Mouse (Mus musculus) heart, embryonic 14.5 days (tissue): ENCODE data around the gene Tox2. TPM values are rescaled to one million over a fixed set of nuclear protein-coding genes. Genes with fewer than 3 reads are reported as not detected.

ENCODE experiments used
- ATAC-seq: fragments of 200-750 bp; cut with Nextera tagmentation; 2 replicates; pipeline ENCODE4 v1.8.0; 2017; ENCODE audit warnings: low read depth, moderate TSS enrichment; ENCODE audit not compliant: insufficient number of reproducible peaks, insufficient read depth, low FRiP score
- H3K27ac ChIP-seq, 2 experiments: fragments of 200-500 bp in 1 of 2; fragments of 300-500 bp in 1 of 2; sonication (generic) in 1 of 2; replicated peaks in 1 of 2; 2 replicates each; pipeline ENCODE4 v1.5.1; 2012 to 2014; ENCODE audit warnings: low read depth in 2 of 2, low read length in 2 of 2, control low read depth in 1 of 2, mild to moderate bottlenecking in 1 of 2, mixed read lengths in 1 of 2; ENCODE audit not compliant: control insufficient read depth in 1 of 2, insufficient read depth in 1 of 2
- H3K27me3 ChIP-seq: fragments of 300-500 bp; sonication (generic); 2 replicates; pipeline ENCODE4 v1.6.1; 2014; ENCODE audit warnings: mild to moderate bottlenecking, low read length, control low read depth; ENCODE audit not compliant: control insufficient read depth, insufficient read depth
- H3K36me3 ChIP-seq: fragments of 300-500 bp; sonication (generic); 2 replicates; pipeline ENCODE4 v1.6.1; 2014; ENCODE audit warnings: mild to moderate bottlenecking, control low read depth, low read length, mixed read lengths; ENCODE audit not compliant: control insufficient read depth, insufficient read depth
- H3K4me1 ChIP-seq, 2 experiments: fragments of 200-500 bp in 1 of 2; fragments of 300-500 bp in 1 of 2; sonication (generic) in 1 of 2; 2 replicates each; pipeline ENCODE4 v1.6.1; 2012 to 2014; ENCODE audit warnings: low read length in 2 of 2, control low read depth in 1 of 2, mixed read lengths in 1 of 2; ENCODE audit not compliant: control insufficient read depth in 2 of 2, insufficient read depth in 2 of 2
- H3K4me2 ChIP-seq: fragments of 300-500 bp; sonication (generic); 2 replicates; pipeline ENCODE4 v1.6.1; 2014; ENCODE audit warnings: mild to moderate bottlenecking, low read length
- H3K4me3 ChIP-seq, 2 experiments: fragments of 200-500 bp in 1 of 2; fragments of 300-500 bp in 1 of 2; sonication (generic) in 1 of 2; 2 replicates each; pipeline ENCODE4 v1.5.1; 2012 to 2014; ENCODE audit warnings: low read length in 2 of 2, mild to moderate bottlenecking in 2 of 2, control low read depth in 1 of 2, low read depth in 1 of 2, moderate library complexity in 1 of 2; ENCODE audit not compliant: control insufficient read depth in 1 of 2, insufficient read depth in 1 of 2
- H3K9ac ChIP-seq: fragments of 300-500 bp; sonication (generic); 2 replicates; pipeline ENCODE4 v1.6.1; 2014; ENCODE audit warnings: mild to moderate bottlenecking, low read length
- H3K9me3 ChIP-seq: fragments of 300-500 bp; sonication (generic); 2 replicates; pipeline ENCODE4 v1.6.1; 2016; ENCODE audit warnings: low read length, control low read depth; ENCODE audit not compliant: control insufficient read depth
- WGBS: fragments of 180-500 bp; shearing (Covaris S2); extraction: QIAGEN DNeasy Blood & Tissue Kit; methylation state at CpG from one replicate; pipeline ENCODE4 v1.1.7; 2014; 5-methylcytosine and 5-hydroxymethylcytosine counted together
- polyA plus RNA-seq: library from polyadenylated mRNA; unstranded; fragments of >200 nt; fragmentation: Nextera tagmentation; extraction: Ambion mirVana; gene quantifications from 2 replicates; pipeline ENCODE4 v1.2.1, GENCODE M21; 2014

Tox2 gene
- polyA plus RNA-seq, 1 experiment from 2014 or later = 3.8 TPM

GRCm38 (mm10) chr2:163175831-163176230, 27.1 kb upstream of the Tox2 start:
- H3K4me3 ChIP-seq = no peak overlapping the region
- 85% methylated on average over 7 of the region's 8 CpGs for WGBS

GRCm38 (mm10) chr2:163176502-163176901, 26.4 kb upstream of the Tox2 start:
- 39% methylated on average over 7 of the region's 7 CpGs for WGBS
- Histone ChIP-seq H3K4me3 (no peak overlapping the region), H3K27ac (0 out of 4 replicates have a peak overlapping the region, but pooled peaks of 1 of the 2 experiments have one; percentile 28), H3K4me1 (peaks cover 0 to 5% of the 10 kb centered on the region in 2 experiments; a peak in 2 of 4 replicates), H3K9me3 (0 out of 2 replicates have a peak, but pooled peaks cover 2% of the 10 kb centered on the region), H3K27me3 (no peaks in the 10 kb centered on the region), H3K36me3 (no peaks in the 10 kb centered on the region), H3K9ac (no peak overlapping the region), H3K4me2 (no peak overlapping the region)
- peak; percentile 39; the same call in 1 of the 2 replicates for ATAC-seq

More at GRCm38 (mm10) chr2:163175831-163176230, 27.1 kb upstream of the Tox2 start:
- H3K4me1 ChIP-seq = peaks cover 0 to 5% of the 10 kb centered on the region in 2 experiments; a peak in 2 of 4 replicates
- no peaks in the 10 kb centered on the region for H3K27me3 ChIP-seq
- no peak for ATAC-seq
- 0 out of 2 replicates have a peak, but pooled peaks cover 2% of the 10 kb centered on the region for H3K9me3 ChIP-seq
- no peak overlapping the region for H3K4me2 ChIP-seq
- no peaks in the 10 kb centered on the region for H3K36me3 ChIP-seq
- H3K27ac ChIP-seq = no peak overlapping the region
- H3K9ac ChIP-seq = no peak overlapping the region

GRCm38 (mm10) chr2:163187552-163187951, 15.4 kb upstream of the Tox2 start:
- Histone ChIP-seq H3K9ac (no peak overlapping the region), H3K4me1 (peaks cover 5 to 7% of the 10 kb centered on the region in 2 experiments; a peak in 3 of 4 replicates), H3K4me3 (no peak overlapping the region), H3K9me3 (no peaks in the 10 kb centered on the region), H3K27me3 (no peaks in the 10 kb centered on the region), H3K36me3 (no peaks in the 10 kb centered on the region), H3K4me2 (no peak overlapping the region), H3K27ac (no peak overlapping the region)
- WGBS = 76% methylated on average over 11 of the region's 11 CpGs
- ATAC-seq = no peak

- Histone ChIP-seq H3K9ac (no peak overlapping the region), H3K9me3 (no peaks in the 10 kb centered on the region), H3K4me2 (no peak overlapping the region), H3K27me3 (no peaks in the 10 kb centered on the region), H3K27ac (no peak overlapping the region), H3K4me1 (peaks cover 10% of the 10 kb centered on the region in 2 experiments; a peak in 3 of 4 replicates), H3K4me3 (no peak overlapping the region), H3K36me3 (no peaks in the 10 kb centered on the region)
- 26% methylated on average over 5 of the region's 5 CpGs for WGBS
- ATAC-seq = no peak
Measured at GRCm38 (mm10) chr2:163189596-163189995, 13.3 kb upstream of the Tox2 start.

GRCm38 (mm10) chr2:163190004-163190441, 12.9 kb upstream of the Tox2 start:
- Histone ChIP-seq H3K4me1 (peaks cover 10 to 11% of the 10 kb centered on the region in 2 experiments; a peak in 3 of 4 replicates), H3K4me3 (no peak overlapping the region), H3K36me3 (no peaks in the 10 kb centered on the region), H3K4me2 (no peak overlapping the region), H3K27me3 (no peaks in the 10 kb centered on the region), H3K9ac (no peak overlapping the region), H3K9me3 (no peaks in the 10 kb centered on the region), H3K27ac (no peak overlapping the region)
- no peak for ATAC-seq
- WGBS = 11% methylated on average over 3 of the region's 3 CpGs

- 80% methylated on average over 6 of the region's 6 CpGs for WGBS
- H3K9me3 ChIP-seq = no peaks in the 10 kb centered on the region
Measured at GRCm38 (mm10) chr2:163192485-163192884, 10.4 kb upstream of the Tox2 start.

GRCm38 (mm10) chr2:163194015-163194414, 8.9 kb upstream of the Tox2 start:
- no peaks in the 10 kb centered on the region for H3K36me3 ChIP-seq
- H3K4me3 ChIP-seq = no peak overlapping the region
- H3K9me3 ChIP-seq = no peaks in the 10 kb centered on the region
- H3K27me3 ChIP-seq = no peaks in the 10 kb centered on the region
- no peak overlapping the region for H3K27ac ChIP-seq
- no peak overlapping the region for H3K9ac ChIP-seq
- no peak overlapping the region for H3K4me2 ChIP-seq
- no peak for ATAC-seq
- 76% methylated on average over 2 of the region's 2 CpGs for WGBS
- H3K4me1 ChIP-seq = peaks cover 10 to 13% of the 10 kb centered on the region in 2 experiments; a peak in 3 of 4 replicates

More at GRCm38 (mm10) chr2:163192485-163192884, 10.4 kb upstream of the Tox2 start:
- Histone ChIP-seq H3K27ac (no peak overlapping the region), H3K36me3 (no peaks in the 10 kb centered on the region), H3K4me3 (no peak overlapping the region), H3K27me3 (no peaks in the 10 kb centered on the region), H3K9ac (no peak overlapping the region), H3K4me2 (no peak overlapping the region), H3K4me1 (peaks cover 10 to 13% of the 10 kb centered on the region in 2 experiments; a peak in 3 of 4 replicates)
- no peak for ATAC-seq

GRCm38 (mm10) chr2:163194543-163194942, 8.4 kb upstream of the Tox2 start:
- H3K9me3 ChIP-seq = no peaks in the 10 kb centered on the region
- no peak overlapping the region for H3K4me3 ChIP-seq
- no peak overlapping the region for H3K4me2 ChIP-seq
- no peak overlapping the region for H3K9ac ChIP-seq
- WGBS = 75% methylated on average over 5 of the region's 5 CpGs
- H3K27me3 ChIP-seq = no peaks in the 10 kb centered on the region
- H3K27ac ChIP-seq = no peak overlapping the region
- peaks cover 10 to 12% of the 10 kb centered on the region in 2 experiments; a peak in 3 of 4 replicates for H3K4me1 ChIP-seq
- no peak for ATAC-seq
- H3K36me3 ChIP-seq = no peaks in the 10 kb centered on the region
